Mouse (Mus musculus): Measurements from ENCODE around the gene Camkk2. TPM values are rescaled to one million over a fixed set of nuclear protein-coding genes. Genes with fewer than 3 reads are reported as not detected.

Camkk2 gene
- polyA plus RNA-seq, 1 experiment = 21.2 TPM

DNA sequence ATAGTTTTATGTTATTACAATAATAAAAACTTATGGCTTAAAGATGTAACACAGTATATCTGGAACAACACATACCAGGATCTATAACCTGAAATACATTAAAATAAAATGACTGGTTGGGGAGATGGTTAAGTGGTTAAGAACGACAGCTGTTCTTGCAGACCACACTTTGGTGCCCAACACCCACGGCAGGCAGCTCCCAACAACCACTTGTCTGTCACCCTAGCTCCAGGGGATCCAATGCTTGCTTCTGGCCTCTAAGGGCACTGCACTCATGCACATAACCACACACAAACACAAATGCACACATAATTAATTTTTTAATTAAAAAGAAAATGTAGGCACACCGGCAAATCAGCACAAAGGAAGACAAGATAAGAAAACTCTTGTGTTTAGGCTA, 33.5 kb upstream of the Camkk2 start:
- no peak for DNase-seq (ENCODE audit: low read depth in 1 of 2, low spot score in 2 of 2)
- WGBS = 66% methylated on average over 3 of the region's 3 CpGs
- Histone ChIP-seq H3K4me1 (ENCODE audit: control insufficient read depth, insufficient read depth, insufficient read length) (no peaks in the 10 kb centered on the region), H3K4me3 (ENCODE audit: extremely low read depth, insufficient read depth, insufficient read length) (no peak overlapping the region), H3K36me3 (ENCODE audit: control insufficient read depth, insufficient read depth, low read length) (peaks cover 35% of the 10 kb centered on the region), H3K27me3 (ENCODE audit: control insufficient read depth, insufficient read depth, low read length) (no peaks in the 10 kb centered on the region), H3K27ac (ENCODE audit: insufficient read depth, low read length) (no peak overlapping the region)
- TF ChIP-seq POLR2A (IDR thresholded peaks at IDR 0.05; ENCODE audit: low read depth, low read length) (no peak), CTCF (IDR thresholded peaks at IDR 0.05; ENCODE audit: extremely low read depth, insufficient read depth, insufficient read length, insufficient replicate concordance) (no peak)

DNA sequence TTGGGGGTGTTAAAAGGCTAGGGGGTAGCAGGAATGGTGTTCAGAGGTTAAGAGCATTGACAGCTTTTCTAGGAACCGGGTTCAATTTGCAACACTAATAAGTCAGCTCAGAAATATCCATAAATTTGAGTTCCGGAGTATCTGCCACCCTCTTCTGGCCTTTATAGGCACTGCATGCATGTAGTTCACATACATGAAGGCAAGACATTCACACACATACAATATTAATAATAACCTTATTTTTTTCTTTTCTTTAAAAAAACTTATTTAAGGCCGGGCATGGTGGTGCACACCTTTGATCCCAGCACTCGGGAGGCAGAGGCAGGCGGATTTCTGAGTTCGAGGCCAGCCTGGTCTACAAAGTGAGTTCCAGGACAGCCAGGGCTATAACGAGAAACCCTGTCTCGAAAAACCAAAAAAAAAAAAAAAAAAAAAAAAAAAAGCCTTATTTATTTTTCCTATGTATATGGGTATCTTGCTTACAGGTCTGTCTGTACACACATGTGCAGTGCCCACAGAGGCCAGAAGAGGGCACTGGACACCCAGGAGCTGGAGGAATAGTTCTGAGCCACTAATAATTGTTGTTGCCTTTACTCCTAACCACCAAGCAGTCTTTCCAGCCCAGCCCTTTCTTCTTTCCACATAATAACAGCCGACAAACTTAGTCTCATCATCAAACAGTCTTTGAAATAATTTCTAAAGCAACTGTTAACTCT, 32.3 kb upstream of the Camkk2 start:
- H3K4me3 ChIP-seq (ENCODE audit: extremely low read depth, insufficient read depth, insufficient read length) = no peak overlapping the region
- TF ChIP-seq POLR2A (IDR thresholded peaks at IDR 0.05; ENCODE audit: low read depth, low read length) = no peak
- TF ChIP-seq CTCF (IDR thresholded peaks at IDR 0.05; ENCODE audit: extremely low read depth, insufficient read depth, insufficient read length, insufficient replicate concordance) = peak; percentile 88; the same call in 1 of the 2 replicates
- no peaks in the 10 kb centered on the region for H3K4me1 ChIP-seq (ENCODE audit: control insufficient read depth, insufficient read depth, insufficient read length)
- H3K27me3 ChIP-seq (ENCODE audit: control insufficient read depth, insufficient read depth, low read length) = no peaks in the 10 kb centered on the region
- WGBS = 83% methylated on average over 9 of the region's 9 CpGs
- peaks cover 37% of the 10 kb centered on the region for H3K36me3 ChIP-seq (ENCODE audit: control insufficient read depth, insufficient read depth, low read length)
- DNase-seq (ENCODE audit: low read depth in 1 of 2, low spot score in 2 of 2) = peak; percentile 70 to 72
- no peak overlapping the region for H3K27ac ChIP-seq (ENCODE audit: insufficient read depth, low read length)

DNA sequence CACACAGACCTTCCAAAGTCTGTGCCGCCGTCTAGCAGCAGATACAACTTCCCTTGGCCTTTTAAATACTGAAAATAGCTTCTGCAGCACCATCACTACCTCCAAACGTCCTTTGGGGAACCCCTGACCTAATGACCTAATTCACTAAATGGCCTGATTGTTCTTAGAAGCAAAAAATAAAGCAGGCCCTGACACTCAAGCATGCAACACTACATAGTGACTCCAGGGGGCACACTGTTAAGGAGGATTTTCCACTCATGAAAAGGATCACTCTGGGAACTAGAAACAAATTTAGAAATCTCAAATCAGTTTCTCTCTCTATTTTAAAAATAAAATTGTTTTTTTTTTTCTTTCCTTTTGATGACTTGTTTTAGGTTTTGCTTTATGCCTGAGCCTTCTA, 26.3 kb upstream of the Camkk2 start:
- no peak overlapping the region for H3K27ac ChIP-seq (ENCODE audit: insufficient read depth, low read length)
- H3K36me3 ChIP-seq (ENCODE audit: control insufficient read depth, insufficient read depth, low read length) = peaks cover 42% of the 10 kb centered on the region
- WGBS = 76% methylated on average over 3 of the region's 3 CpGs
- DNase-seq (ENCODE audit: low read depth in 1 of 2, low spot score in 2 of 2) = no peak
- H3K4me3 ChIP-seq (ENCODE audit: extremely low read depth, insufficient read depth, insufficient read length) = no peak overlapping the region
- H3K27me3 ChIP-seq (ENCODE audit: control insufficient read depth, insufficient read depth, low read length) = no peaks in the 10 kb centered on the region
- TF ChIP-seq POLR2A (IDR thresholded peaks at IDR 0.05; ENCODE audit: low read depth, low read length) (no peak), CTCF (IDR thresholded peaks at IDR 0.05; ENCODE audit: extremely low read depth, insufficient read depth, insufficient read length, insufficient replicate concordance) (no peak)
- H3K4me1 ChIP-seq (ENCODE audit: control insufficient read depth, insufficient read depth, insufficient read length) = no peaks in the 10 kb centered on the region

DNA sequence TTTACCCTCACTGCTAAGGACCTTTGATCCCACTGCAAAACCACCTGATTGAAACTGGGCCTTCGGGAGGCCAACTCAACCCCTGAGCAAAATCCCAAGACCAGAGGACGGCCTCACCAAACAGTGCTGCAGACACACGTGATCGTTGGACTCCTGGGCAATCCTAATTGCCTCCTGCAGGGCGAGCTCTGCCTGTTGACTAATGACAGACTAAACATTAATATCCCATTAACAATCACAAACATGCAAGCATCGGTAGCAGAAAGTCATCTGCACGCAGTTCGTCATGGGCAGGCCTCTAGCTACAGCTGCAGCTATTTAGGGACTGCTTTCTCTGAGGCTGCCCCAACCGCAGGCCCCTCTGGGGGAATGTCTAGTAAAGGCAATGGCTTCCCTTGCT, 23.5 kb upstream of the Camkk2 start:
- H3K27me3 ChIP-seq (ENCODE audit: control insufficient read depth, insufficient read depth, low read length) = no peaks in the 10 kb centered on the region
- no peak for DNase-seq (ENCODE audit: low read depth in 1 of 2, low spot score in 2 of 2)
- no peak for TF ChIP-seq CTCF (IDR thresholded peaks at IDR 0.05; ENCODE audit: extremely low read depth, insufficient read depth, insufficient read length, insufficient replicate concordance)
- TF ChIP-seq POLR2A (IDR thresholded peaks at IDR 0.05; ENCODE audit: low read depth, low read length) = no peak
- WGBS = 94% methylated on average over 9 of the region's 9 CpGs
- H3K36me3 ChIP-seq (ENCODE audit: control insufficient read depth, insufficient read depth, low read length) = peaks cover 60% of the 10 kb centered on the region
- H3K27ac ChIP-seq (ENCODE audit: insufficient read depth, low read length) = no peak overlapping the region
- H3K4me3 ChIP-seq (ENCODE audit: extremely low read depth, insufficient read depth, insufficient read length) = no peak overlapping the region
- H3K4me1 ChIP-seq (ENCODE audit: control insufficient read depth, insufficient read depth, insufficient read length) = no peaks in the 10 kb centered on the region

DNA sequence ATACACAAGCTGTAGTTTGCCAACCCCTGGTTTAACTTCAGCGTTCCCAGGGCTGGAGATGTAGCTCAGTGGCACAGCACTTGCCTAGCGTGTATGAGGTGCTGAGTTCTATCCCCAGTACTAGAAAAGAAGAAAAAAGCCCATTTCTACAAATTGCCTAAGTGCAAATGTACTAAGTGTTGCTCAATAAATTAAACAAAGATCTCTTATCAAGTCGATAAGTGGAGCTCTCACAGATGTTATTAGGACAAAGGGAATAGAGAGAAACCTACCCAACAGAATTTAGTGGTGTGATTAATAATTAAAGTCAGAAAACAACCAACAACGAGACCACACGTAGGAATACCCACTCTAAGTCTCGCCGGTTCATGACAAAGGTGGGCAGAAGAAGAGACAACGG, 22.5 kb upstream of the Camkk2 start:
- H3K36me3 ChIP-seq (ENCODE audit: control insufficient read depth, insufficient read depth, low read length) = peaks cover 58% of the 10 kb centered on the region
- no peaks in the 10 kb centered on the region for H3K4me1 ChIP-seq (ENCODE audit: control insufficient read depth, insufficient read depth, insufficient read length)
- TF ChIP-seq CTCF (IDR thresholded peaks at IDR 0.05; ENCODE audit: extremely low read depth, insufficient read depth, insufficient read length, insufficient replicate concordance) (no peak), POLR2A (IDR thresholded peaks at IDR 0.05; ENCODE audit: low read depth, low read length) (no peak)
- H3K4me3 ChIP-seq (ENCODE audit: extremely low read depth, insufficient read depth, insufficient read length) = no peak overlapping the region
- WGBS = 96% methylated on average over 8 of the region's 8 CpGs
- no peak overlapping the region for H3K27ac ChIP-seq (ENCODE audit: insufficient read depth, low read length)
- H3K27me3 ChIP-seq (ENCODE audit: control insufficient read depth, insufficient read depth, low read length) = no peaks in the 10 kb centered on the region
- no peak for DNase-seq (ENCODE audit: low read depth in 1 of 2, low spot score in 2 of 2)

DNA sequence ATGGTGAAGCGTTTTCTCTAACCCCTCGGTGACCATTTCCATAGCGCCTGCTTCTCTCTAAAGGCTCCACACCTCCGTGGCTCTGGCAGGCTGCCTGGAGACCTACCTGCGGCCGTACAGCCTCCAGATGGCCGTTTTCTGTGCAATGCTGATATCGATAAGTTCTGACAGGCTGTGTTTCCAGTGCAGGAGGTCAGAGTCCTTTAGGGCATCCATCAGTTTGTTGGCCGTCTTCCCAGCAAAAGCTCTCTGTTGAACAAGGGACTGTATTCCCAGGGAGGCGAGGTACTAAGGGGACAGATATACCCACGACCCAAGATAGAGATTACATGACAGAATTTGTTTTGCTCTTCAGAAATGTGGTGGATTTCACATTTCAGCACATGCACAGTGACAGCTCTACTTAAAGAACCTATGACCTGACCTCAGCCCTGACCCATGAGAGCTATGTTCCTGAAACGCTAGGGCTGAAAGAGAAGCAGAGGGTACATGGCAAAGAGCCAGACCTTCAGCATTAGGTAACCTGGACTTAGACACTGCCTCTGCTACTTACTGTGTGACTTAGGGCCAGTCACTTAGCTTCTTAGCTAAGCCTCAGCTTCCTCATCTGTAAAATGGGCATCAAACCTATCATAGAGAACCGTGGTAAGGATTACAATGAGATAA, 21.3 kb upstream of the Camkk2 start:
- DNase-seq (ENCODE audit: low read depth in 1 of 2, low spot score in 2 of 2) = no peak
- peaks cover 55% of the 10 kb centered on the region for H3K36me3 ChIP-seq (ENCODE audit: control insufficient read depth, insufficient read depth, low read length)
- no peak overlapping the region for H3K4me3 ChIP-seq (ENCODE audit: extremely low read depth, insufficient read depth, insufficient read length)
- H3K27me3 ChIP-seq (ENCODE audit: control insufficient read depth, insufficient read depth, low read length) = no peaks in the 10 kb centered on the region
- WGBS = 86% methylated on average over 13 of the region's 13 CpGs
- TF ChIP-seq POLR2A (IDR thresholded peaks at IDR 0.05; ENCODE audit: low read depth, low read length) (no peak), CTCF (IDR thresholded peaks at IDR 0.05; ENCODE audit: extremely low read depth, insufficient read depth, insufficient read length, insufficient replicate concordance) (no peak)
- H3K27ac ChIP-seq (ENCODE audit: insufficient read depth, low read length) = no peak overlapping the region
- H3K4me1 ChIP-seq (ENCODE audit: control insufficient read depth, insufficient read depth, insufficient read length) = no peaks in the 10 kb centered on the region
